Mouse (Mus musculus) liver, embryonic 16.5 days (tissue): ENCODE measurements around the gene Ak1. TPM values are rescaled to one million over a fixed set of nuclear protein-coding genes. Genes with fewer than 3 reads are reported as not detected.

ENCODE experiments used
- ATAC-seq: fragments of 200-750 bp; cut with Nextera tagmentation; 2 replicates; pipeline ENCODE4 v1.8.0; 2017; ENCODE audit warnings: low read depth, mild to moderate bottlenecking, moderate number of reproducible peaks, moderate library complexity
- H3K27ac ChIP-seq: fragments of 300-500 bp; sonication (generic); 2 replicates; pipeline ENCODE4 v1.5.1; 2014; ENCODE audit warnings: mild to moderate bottlenecking, low read length
- H3K27me3 ChIP-seq: fragments of 300-500 bp; sonication (generic); 2 replicates; pipeline ENCODE4 v1.6.1; 2014; ENCODE audit warnings: low read depth, low read length, mixed read lengths; ENCODE audit not compliant: control insufficient read depth, insufficient read depth
- H3K36me3 ChIP-seq: fragments of 300-500 bp; sonication (generic); 2 replicates; pipeline ENCODE4 v1.6.1; 2014; ENCODE audit warnings: mild to moderate bottlenecking; ENCODE audit not compliant: control insufficient read depth, insufficient read depth
- H3K4me1 ChIP-seq: fragments of 300-500 bp; sonication (generic); 2 replicates; pipeline ENCODE4 v1.6.1; 2014; ENCODE audit warnings: low read depth, low read length, mixed read lengths; ENCODE audit not compliant: control insufficient read depth
- H3K4me2 ChIP-seq: fragments of 300-500 bp; sonication (generic); 2 replicates; pipeline ENCODE4 v1.6.1; 2014; ENCODE audit warnings: low read depth, low read length, mixed read lengths
- H3K4me3 ChIP-seq: fragments of 300-500 bp; sonication (generic); 2 replicates; pipeline ENCODE4 v1.5.1; 2014; ENCODE audit warnings: low read depth, mild to moderate bottlenecking, low read length
- H3K9ac ChIP-seq: fragments of 300-500 bp; sonication (generic); 2 replicates; pipeline ENCODE4 v1.6.1; 2014; ENCODE audit warnings: low read depth, low read length
- H3K9me3 ChIP-seq: fragments of 300-500 bp; sonication (generic); replicated peaks from 2 replicates; pipeline ENCODE4 v1.6.1; 2016; ENCODE audit warnings: low read length; ENCODE audit not compliant: control insufficient read depth
- WGBS: fragments of 180-500 bp; shearing (Covaris S2); extraction: QIAGEN DNeasy Blood & Tissue Kit; methylation state at CpG from one replicate; pipeline ENCODE4 v1.1.7; 2014; ENCODE audit not compliant: insufficient replicate concordance; 5-methylcytosine and 5-hydroxymethylcytosine counted together
- polyA plus RNA-seq: library from polyadenylated mRNA; unstranded; fragments of >200 nt; fragmentation: Nextera tagmentation; extraction: Ambion mirVana; gene quantifications from 2 replicates; pipeline ENCODE4 v1.2.1, GENCODE M21; 2015

Ak1 gene
- polyA plus RNA-seq, 1 experiment from 2014 or later, result 7.9 TPM

DNA sequence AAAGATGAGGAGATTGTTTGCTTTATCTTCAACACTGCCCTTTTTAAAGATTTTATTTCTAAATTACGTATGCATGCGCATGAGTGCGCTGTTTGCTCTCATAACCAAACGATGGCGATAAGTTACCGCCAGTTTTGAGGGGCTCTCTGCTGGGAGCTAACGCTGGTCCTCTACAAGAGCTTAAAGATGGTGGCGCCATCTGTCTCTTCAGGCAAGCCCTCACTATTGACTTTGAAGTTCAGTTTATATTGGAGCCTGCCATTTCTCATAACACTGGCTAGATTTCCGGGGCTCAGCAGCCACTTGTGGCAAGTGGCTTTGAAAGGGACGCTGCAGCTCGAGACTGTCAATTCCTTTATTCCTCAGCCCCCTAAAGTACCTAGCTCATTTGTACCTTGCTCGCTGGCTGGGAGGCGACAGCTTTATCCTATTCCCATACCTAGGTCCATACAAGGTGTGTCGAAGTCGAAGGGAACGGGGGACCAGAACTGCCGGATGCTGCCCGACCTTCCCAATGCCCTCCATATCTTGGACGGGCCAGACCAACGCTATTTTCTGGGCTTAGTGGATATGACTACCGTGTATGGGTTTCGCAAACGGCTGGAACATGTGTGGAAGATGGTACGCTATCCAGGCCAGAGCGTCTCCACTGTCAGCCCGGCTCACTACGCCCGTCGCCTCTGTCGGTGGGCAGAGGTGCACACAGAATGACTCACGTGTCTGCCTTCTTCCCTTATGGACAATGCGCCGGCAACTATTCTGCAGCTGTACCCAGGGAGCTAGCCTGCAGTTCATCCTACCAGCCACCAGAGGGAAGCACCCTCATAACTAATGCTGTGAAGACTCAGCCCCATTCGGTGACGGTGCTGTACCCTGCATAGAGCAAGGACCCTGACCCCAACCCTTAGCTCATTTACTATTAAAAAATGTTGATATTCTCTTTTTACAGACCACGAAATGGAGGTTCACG is 38.4 kb upstream of the Ak1 start:
- no peak overlapping the region for H3K27ac ChIP-seq
- peaks cover 19% of the 10 kb centered on the region for H3K27me3 ChIP-seq
- peak; percentile 49 for ATAC-seq
- peak overlapping the region; percentile 35 for H3K4me3 ChIP-seq
- peak overlapping the region; percentile 19; the same call in 1 of the 2 replicates for H3K9ac ChIP-seq
- H3K4me2 ChIP-seq, result peak overlapping the region; percentile 55
- peaks cover 23% of the 10 kb centered on the region for H3K4me1 ChIP-seq
- H3K9me3 ChIP-seq, result no peaks in the 10 kb centered on the region
- no peaks in the 10 kb centered on the region for H3K36me3 ChIP-seq
- WGBS, result 9% methylated on average over 37 of the region's 37 CpGs

DNA sequence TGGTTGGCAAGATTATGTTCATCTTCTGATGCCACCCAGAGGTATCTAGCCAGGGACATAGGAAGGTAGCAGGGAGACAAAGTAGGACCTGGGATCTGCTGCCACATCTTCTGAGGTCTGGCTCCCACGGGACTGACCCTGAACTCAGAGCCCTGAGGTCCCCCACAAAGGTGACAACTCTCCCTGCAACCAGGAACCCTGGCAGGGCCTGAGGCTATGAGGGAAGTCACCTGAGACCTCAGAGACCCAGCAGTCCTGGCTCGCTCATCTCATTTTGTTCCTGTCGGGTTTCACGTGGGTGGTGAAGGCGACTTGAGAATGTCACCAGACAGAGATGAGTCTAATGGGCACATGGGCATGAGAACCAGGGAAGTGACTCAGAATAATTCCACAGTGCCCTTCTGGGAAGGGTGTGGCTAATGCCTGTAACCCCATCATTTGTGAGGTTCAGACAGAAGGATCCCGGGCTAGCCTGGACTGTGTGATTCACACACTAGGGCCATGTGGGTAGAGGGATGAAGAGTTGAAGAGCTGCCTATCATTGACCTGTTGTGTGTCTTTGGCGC is 36.3 kb upstream of the Ak1 start:
- no peak overlapping the region for H3K4me3 ChIP-seq
- ATAC-seq, result no peak
- no peak overlapping the region for H3K4me2 ChIP-seq
- H3K27me3 ChIP-seq, result peaks cover under 1% of the 10 kb centered on the region; the same call in 1 of the 2 replicates
- H3K9me3 ChIP-seq, result no peaks in the 10 kb centered on the region
- H3K36me3 ChIP-seq, result no peaks in the 10 kb centered on the region
- no peak overlapping the region for H3K9ac ChIP-seq
- H3K4me1 ChIP-seq, result peaks cover 25% of the 10 kb centered on the region
- WGBS, result 78% methylated on average over 7 of the region's 7 CpGs
- H3K27ac ChIP-seq, result no peak overlapping the region

DNA sequence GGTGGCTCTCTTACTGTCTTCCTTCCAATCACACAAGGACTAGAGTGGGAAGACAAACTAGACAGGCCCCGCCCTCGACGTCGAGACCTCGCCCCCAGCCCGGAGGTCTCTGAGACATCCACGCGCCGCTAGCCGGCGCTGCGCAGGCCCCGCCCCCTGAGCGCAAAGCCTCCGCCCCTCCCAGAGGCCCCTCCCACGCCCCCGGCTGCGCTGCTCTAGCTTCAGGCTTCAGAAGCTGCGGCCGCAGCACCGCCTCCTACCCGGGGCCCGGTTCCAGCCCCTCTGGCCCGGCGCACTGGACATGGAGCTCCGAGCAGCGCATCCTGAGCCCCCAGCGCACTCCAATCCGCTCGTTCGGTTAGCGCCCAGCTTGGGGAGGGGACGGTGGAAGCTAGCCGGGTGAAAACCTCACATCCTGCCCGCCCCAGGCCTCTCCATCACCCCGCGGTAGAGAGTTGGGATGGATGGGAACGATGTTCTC is 34.6 kb upstream of the Ak1 start, which contains the start of gene St6galnac4:
Gene St6galnac4, plus strand, starts transcription at position 225 of the 481 bp plus-strand sequence.
- H3K4me1 ChIP-seq, result peaks cover 24% of the 10 kb centered on the region
- WGBS, result 0% methylated on average over 38 of the region's 38 CpGs

DNA sequence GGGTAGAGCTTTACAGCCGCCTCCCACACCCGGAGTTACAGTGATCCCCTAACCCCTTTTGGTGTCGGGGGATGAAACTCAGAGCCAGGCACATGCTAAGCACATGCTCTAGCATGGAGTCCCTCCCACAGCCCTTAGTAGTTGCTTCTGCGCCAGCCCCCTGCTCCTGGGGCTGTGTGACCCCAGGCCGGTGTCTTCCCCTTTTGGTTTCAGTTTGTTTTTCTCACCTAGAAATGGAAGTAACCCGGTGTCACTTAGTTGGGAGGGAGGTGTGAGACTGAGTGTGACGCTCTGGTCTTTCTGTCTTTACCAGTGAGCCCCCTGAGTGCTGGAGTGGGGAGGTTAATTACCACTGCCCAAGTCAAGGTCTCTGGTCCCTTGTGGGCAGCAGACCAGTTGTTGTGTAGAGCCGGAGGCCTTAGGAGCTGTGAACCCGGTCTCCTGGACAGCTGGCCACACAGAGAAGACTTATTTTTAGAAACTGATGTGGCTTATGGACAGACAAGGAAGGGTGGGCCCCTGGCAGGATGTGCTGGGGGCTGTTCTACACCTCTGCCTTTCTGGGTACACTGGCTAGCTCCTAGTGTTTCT is 33.7 kb upstream of the Ak1 start:
- WGBS, result 11% methylated on average over 9 of the region's 9 CpGs
- H3K9ac ChIP-seq, result peak overlapping the region; percentile 60
- H3K4me3 ChIP-seq, result peak overlapping the region; percentile 66
- no peaks in the 10 kb centered on the region for H3K9me3 ChIP-seq
- no peak for ATAC-seq
- 0 out of 2 replicates have a peak overlapping the region, but pooled peaks have one; percentile 19 for H3K27ac ChIP-seq
- no peaks in the 10 kb centered on the region for H3K27me3 ChIP-seq
- no peaks in the 10 kb centered on the region for H3K36me3 ChIP-seq
- H3K4me1 ChIP-seq, result peaks cover 23% of the 10 kb centered on the region
- H3K4me2 ChIP-seq, result peak overlapping the region; percentile 75

More for the DNA sequence above, 34.6 kb upstream of the Ak1 start, which contains the start of gene St6galnac4:
- Histone ChIP-seq H3K9me3 (no peaks in the 10 kb centered on the region), H3K36me3 (no peaks in the 10 kb centered on the region), H3K9ac (peak within 1 kb of the TSS; percentile 60), H3K27ac (0 out of 2 replicates have a peak within 1 kb of the TSS, but pooled peaks have one; percentile 19), H3K4me2 (peak within 1 kb of the TSS; percentile 75), H3K4me3 (peak within 1 kb of the TSS; percentile 66), H3K27me3 (no peaks in the 10 kb centered on the region)
- peak; percentile 85 for ATAC-seq

DNA sequence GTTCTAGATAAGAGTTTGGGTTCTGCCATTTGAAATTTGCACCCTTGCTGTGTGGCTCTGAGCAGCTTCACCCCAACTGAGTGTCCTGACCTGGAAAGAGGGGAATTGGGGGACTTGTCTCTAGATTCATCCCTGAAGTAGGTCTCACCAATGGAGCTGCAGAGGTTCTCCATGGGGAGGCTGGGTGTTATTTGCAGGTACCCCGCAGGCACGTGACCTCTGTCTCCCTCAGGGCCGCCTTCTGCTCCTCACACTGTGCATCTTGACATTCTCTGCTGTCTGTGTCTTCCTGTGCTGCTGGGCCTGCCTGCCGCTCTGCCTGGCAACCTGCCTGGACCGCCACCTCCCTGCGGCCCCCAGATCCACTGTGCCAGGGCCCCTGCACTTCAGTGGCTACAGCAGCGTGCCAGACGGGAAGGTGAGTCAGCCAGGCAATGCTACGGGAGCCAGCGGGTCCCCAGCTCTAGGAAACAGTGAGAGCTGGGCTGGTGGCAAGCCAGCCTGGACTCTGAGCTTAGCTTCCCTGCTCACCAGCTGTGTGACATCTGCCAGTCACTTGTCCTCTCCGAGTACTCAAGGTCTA is 32.3 kb upstream of the Ak1 start:
- H3K27me3 ChIP-seq, result no peaks in the 10 kb centered on the region
- no peak overlapping the region for H3K9ac ChIP-seq
- H3K27ac ChIP-seq, result no peak overlapping the region
- no peak for ATAC-seq
- H3K4me1 ChIP-seq, result peaks cover 18% of the 10 kb centered on the region
- H3K4me3 ChIP-seq, result no peak overlapping the region
- H3K4me2 ChIP-seq, result no peak overlapping the region
- H3K36me3 ChIP-seq, result no peaks in the 10 kb centered on the region
- H3K9me3 ChIP-seq, result no peaks in the 10 kb centered on the region
- WGBS, result 70% methylated on average over 11 of the region's 11 CpGs

DNA sequence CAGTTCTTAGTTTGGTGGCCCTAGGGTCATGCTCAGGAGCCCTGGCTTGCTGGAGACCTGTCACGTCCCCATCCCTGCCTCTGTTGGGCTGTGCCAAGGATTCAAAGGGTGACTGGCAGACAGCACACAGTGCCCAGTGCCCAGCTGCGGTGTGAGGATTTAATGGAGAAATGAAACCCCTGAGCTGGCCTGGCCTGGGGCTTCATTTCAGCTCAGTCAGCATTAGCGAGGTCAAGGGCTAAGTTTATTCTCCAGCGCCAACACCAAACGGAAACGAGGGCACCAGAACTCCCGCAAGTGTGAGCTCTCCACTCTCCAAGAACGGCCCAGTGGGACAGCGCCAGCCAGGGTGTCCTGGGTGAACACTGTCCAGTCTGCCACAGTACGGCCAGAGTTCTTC is 31.3 kb upstream of the Ak1 start:
- no peak overlapping the region for H3K27ac ChIP-seq
- H3K4me1 ChIP-seq, result peaks cover 18% of the 10 kb centered on the region
- H3K27me3 ChIP-seq, result no peaks in the 10 kb centered on the region
- H3K9me3 ChIP-seq, result no peaks in the 10 kb centered on the region
- no peak overlapping the region for H3K4me2 ChIP-seq
- H3K9ac ChIP-seq, result no peak overlapping the region
- H3K4me3 ChIP-seq, result no peak overlapping the region
- 67% methylated on average over 10 of the region's 10 CpGs for WGBS
- no peaks in the 10 kb centered on the region for H3K36me3 ChIP-seq
- ATAC-seq, result no peak

DNA sequence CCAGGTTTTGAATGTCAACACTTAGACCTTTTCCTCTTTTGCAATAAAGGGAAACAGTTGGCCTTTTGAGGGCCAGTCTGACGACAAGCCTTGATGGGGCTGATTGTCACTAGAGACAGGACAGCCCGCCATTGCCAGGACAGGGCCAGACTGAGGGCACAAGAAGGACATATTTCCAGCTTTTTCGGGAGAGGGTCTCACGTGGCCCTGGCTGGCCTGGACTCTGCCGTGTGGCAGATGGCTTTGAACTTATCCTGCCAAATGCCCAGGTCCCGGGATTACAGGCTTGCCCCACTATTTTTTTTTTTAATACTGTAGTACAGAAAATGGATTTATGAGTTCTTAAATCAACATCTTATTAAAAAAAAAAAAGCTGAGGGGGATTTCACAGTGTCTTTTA is 30.3 kb upstream of the Ak1 start:
- 72% methylated on average over 6 of the region's 6 CpGs for WGBS
- H3K27ac ChIP-seq, result no peak overlapping the region
- H3K4me2 ChIP-seq, result no peak overlapping the region
- H3K4me1 ChIP-seq, result peaks cover 18% of the 10 kb centered on the region
- no peak overlapping the region for H3K9ac ChIP-seq
- ATAC-seq, result no peak
- H3K36me3 ChIP-seq, result no peaks in the 10 kb centered on the region
- H3K4me3 ChIP-seq, result no peak overlapping the region
- no peaks in the 10 kb centered on the region for H3K27me3 ChIP-seq
- no peaks in the 10 kb centered on the region for H3K9me3 ChIP-seq

DNA sequence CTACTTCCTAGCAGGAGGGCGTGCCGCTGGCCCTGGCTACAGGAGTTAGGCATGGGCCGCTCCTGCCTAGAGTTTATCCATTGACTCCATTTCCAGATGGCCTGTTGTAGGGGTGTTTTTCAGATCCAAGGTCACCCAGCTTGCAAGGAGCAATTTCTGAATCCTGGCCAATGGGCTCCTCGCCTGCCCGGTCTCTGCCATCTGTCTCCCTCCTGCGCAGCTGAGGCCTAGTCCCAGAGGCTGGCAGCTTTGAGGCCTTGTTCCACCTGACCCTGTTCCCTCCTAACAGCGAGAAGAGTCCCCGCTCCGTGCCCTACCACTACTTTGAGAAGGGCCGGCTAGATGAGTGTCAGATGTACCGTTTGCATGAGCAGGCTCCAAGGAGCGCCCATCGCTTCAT is 24.8 kb upstream of the Ak1 start:
- Histone ChIP-seq H3K4me2 (no peak overlapping the region), H3K9me3 (no peaks in the 10 kb centered on the region), H3K4me1 (peaks cover 6% of the 10 kb centered on the region), H3K27ac (no peak overlapping the region), H3K36me3 (no peaks in the 10 kb centered on the region), H3K4me3 (no peak overlapping the region), H3K27me3 (no peaks in the 10 kb centered on the region), H3K9ac (no peak overlapping the region)
- WGBS, result 89% methylated on average over 13 of the region's 13 CpGs
- ATAC-seq, result no peak
